Mouse (Mus musculus): Measurements from ENCODE around the gene Klhl25.

DNA sequence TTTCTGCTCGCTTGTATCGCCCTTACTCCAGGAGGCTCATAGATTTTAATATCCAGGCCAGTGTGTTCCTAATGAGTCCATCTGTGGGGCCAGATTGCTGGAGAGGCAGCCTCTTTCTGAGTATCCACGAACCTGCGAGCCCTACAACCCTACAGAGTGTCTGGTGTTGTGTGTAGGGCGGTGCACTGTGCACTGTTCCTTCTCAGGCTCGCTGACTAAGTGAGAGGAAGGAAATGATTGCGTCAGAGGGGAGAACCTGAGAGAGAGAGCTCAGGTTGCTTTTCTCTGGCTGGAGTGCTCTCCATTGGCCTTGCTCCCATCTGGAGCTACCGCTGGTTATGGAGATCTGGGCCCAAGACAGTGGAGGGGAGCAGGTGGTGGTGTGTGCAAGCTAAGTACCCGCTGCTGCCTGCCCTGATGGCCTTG, 11.7 kb downstream of the Klhl25 start:
- TF ChIP-seq POLR2A (IDR thresholded peaks at IDR 0.05; ENCODE audit: borderline replicate concordance, extremely low read depth, insufficient read depth, insufficient read length, poor library complexity, severe bottlenecking) (no peak), CTCF (IDR thresholded peaks at IDR 0.05; ENCODE audit: borderline replicate concordance, extremely low read depth, insufficient read depth, insufficient read length) (no peak)
